Mouse (Mus musculus): Measurements from ENCODE around the gene Khk.

Gene Khk

DNA sequence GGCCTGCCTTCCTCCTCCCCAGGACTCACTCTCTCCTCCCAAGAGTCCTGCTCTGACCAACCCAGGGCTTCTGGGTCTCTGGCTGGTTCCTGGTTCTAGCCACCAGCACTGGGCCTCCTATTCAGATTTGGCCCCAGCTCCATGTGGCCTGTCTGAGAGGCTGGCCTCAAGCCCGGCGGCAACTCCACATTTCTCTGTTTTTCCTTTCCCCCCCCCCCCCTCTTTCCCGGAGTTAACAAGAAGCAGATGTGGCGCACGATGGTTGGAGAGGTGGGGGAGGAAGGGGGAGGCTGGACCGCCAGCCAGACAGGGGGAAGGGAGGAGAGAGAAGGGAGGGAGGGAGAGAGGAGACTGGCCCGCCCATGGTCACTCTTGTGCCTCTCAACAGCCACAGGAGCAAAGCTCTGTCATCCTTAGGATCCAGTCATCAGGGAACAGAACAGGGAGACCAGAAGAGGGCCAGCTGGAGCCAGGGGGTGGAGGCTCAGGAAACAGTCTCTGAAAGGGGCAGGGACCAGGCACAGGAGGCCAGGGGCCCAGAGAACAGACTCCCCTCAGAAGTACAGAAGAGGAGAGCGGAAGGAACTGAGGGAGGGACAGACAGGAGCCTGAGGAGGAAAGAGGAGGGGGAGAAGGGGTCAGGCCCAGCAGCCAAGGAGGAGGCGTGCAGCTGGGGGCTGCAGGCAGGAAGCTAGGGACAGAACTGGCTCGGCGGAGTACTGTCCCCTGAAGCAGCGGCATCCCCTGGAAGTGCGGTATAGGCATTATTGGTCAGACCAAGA is 8.0 kb upstream of the Khk start, which contains the start of gene Emilin1:
Emilin1 (plus strand) TSS at position 343 of the 782 bp plus-strand sequence.
- DNase-seq (ENCODE audit: low spot score) = no peak

DNA sequence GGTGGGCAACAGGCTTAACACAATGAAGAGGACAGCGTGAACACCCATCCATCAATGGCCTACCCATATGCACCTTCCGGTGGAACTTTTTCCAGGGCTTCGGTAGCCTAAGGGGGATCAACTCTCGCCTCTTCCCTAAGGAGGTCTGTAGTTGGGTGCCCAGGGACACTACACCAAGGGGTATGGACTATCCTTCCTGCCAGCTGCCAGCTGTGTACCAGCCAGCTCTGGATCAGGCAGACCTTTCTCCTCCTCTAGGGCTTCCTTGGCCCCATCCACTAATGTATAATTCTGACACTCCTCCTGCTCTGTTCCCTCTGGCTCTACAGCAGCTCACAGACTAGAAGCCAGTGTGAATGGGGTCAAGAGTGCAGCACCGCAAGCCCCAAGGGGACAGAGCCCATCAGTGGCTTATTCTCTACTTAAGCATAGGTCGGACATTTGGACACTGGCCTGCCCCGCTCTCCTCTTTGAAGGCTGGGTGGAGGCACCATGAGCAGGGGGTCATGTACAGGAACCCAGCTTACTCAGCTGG is 7.1 kb upstream of the Khk start:
- no peak for DNase-seq (ENCODE audit: low spot score)

DNA sequence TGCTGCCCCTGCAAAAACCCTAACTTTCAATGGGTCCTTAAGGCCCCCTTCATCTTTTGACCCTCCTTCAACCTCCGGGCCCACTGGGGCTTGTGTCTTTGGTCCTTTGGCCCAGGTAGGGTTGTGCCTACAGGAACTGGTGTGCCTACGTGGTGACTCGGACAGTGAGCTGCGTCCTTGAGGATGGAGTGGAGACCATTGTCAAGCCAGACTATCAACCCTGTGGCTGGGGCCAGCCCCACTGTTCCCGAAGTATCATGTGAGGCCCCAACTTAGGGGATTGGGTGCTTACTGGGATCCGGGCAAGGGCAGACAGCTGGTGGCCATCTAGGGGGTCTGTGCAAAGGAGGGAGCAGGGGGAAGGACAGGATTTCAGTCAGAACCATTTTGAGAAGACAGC is 6.4 kb upstream of the Khk start:
- DNase-seq (ENCODE audit: low spot score) = no peak

DNA sequence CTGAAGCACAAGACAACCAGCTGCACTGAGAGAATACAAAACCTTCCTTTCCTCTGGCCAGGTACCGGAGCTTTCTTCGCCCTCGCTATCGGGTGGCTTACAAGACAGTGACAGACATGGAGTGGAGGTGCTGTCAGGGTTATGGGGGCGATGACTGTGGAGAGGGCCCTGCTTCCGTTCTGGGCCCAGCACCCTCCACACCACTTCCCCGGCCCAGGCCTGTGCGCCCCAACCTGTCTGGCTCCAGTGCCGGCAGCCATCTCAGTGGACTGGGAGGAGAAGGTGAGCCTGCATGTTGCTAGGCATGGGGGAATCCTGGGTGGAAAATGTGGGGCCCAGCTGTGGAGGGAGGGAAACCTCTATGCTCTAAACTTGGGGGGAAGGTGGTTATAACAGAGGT is 5.8 kb upstream of the Khk start:
- DNase-seq (ENCODE audit: low spot score) = no peak

DNA sequence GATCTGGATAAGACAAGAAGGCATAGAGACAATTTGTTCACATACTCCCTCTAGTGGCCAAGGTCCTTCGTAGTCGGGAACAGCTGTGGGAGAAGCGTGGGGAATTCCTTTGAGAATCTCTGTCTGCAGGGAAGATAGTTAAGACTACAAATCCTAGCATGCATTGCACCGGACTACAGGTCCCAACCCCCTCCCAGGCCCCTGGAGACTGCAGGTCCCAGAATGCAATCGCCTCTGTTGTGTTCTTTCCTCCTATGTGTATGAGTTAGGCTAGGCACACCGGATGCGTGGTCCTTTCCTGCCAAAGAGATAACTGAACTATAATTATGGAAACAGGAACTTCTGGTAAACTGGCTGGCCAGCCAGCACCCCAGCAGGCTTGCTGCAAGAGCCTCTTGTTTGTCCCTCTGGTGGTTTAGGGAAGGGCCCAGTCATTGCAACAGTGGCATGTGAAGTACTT is 5.2 kb upstream of the Khk start:
- peak; percentile 89 for DNase-seq (ENCODE audit: low spot score)

DNA sequence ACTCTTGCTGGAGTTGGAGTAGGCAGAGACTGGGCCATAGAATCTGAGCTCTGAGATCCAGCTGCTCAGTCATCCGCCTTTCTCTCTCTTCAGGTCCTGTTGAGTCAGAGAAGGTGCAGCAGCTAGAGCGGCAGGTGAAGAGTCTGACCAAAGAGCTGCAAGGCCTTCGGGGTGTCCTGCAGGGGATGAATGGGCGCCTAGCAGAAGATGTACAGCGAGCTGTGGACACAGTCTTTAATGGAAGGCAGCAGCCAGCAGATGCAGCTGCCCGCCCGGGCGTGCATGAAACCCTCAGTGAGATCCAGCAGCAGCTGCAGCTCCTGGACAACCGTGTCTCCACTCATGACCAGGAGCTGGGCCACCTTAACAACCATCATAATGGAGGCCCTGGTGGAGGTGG is 4.4 kb upstream of the Khk start:
- DNase-seq (ENCODE audit: low spot score) = no peak

DNA sequence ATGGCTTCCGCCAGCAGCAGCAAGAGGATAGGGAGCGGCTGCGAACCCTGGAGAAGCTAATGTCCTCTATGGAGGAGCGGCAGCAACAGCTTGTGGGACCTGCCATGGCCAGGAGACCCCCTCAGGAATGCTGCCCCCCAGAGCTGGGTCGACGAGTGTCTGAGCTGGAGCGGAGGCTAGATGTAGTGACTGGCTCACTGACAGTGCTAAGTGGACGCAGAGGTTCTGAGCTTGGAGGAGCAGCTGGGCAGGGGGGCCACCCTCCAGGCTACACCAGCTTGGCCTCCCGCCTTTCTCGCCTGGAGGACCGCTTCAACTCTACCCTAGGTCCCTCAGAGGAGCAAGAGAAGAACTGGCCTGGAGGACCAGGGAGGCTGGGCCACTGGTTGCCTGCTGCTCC is 3.9 kb upstream of the Khk start:
- DNase-seq (ENCODE audit: low spot score) = no peak

DNA sequence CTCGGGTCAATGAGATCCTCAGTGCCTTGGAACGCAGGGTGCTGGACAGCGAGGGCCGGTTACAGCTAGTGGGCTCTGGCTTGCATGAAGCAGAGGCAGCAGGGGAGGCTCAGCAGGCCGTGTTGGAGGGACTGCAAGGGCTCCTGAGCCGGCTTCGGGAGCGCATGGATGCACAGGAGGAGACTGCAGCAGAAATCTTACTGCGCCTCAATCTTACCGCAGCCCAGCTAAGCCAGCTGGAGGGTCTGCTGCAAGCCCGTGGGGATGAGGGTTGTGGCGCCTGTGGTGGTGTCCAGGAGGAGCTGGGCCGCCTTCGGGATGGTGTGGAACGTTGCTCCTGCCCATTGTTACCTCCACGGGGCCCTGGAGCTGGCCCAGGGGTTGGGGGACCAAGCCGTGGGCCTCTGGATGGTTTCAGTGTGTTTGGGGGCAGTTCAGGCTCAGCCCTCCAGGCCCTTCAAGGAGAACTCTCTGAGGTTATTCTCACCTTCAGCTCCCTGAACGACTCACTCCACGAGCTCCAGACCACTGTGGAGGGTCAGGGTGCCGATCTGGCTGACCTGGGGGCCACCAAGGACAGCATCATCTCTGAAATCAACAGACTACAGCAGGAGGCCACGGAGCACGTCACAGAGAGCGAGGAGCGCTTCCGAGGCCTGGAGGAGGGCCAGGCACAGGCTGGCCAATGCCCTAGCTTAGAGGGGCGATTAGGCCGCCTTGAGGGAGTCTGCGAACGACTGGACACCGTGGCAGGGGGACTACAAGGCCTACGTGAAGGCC is 3.1 kb upstream of the Khk start:
- no peak for DNase-seq (ENCODE audit: low spot score)

DNA sequence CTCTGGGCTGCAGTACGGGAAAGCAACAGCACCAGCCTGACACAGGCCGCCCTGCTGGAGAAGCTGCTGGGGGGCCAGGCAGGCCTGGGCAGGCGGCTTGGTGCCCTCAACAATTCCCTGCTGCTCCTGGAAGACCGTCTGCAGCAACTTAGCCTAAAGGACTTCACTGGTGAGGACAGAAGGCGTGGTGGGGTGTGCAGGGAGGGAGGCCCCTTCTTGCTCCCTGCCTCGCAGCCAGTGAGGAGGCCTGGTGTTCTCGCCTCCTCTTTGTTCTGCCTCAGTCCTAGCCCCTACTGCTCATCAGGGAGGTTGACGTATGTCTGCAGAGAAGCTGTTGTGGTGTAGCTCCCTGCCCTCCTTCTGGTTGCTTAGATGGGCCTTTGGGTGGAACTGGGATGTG is 2.5 kb upstream of the Khk start:
- no peak for DNase-seq (ENCODE audit: low spot score)

DNA sequence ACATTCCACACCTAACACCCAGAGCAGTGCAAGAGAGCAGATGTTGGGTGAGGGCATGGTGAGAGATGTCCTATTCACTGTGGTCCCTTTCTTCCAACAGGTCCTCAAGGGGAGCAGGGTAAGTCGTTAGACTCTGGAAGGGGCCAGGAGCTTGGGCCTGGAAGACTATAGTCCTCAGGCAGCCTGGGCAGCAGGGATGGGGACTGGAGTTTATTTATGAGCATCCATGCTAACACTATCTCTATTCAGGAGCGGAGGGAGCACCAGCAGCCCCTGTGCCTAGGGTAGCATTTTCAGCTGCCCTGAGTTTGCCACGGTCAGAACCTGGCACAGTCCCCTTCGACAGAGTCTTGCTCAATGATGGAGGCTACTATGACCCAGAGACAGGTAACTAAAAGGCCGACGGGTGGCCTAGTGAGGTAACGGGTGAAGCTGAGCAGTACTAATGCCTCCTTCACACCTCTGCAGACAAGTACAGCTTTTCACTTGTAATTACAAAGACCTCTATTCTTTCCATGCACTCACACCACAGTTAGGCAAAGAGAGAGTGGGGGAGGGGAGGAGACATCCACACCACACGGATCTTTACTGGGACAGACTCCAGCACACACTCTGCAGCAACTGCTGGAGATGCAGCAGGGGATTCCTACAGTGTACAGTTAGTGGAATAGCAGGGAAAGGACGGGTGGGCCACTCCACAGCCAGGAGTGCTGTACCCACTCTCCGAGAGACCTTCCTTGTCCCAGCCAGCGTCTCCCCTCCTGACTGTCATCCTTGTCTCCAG is 1.2 kb upstream of the Khk start:
- no peak for DNase-seq (ENCODE audit: low spot score)

DNA sequence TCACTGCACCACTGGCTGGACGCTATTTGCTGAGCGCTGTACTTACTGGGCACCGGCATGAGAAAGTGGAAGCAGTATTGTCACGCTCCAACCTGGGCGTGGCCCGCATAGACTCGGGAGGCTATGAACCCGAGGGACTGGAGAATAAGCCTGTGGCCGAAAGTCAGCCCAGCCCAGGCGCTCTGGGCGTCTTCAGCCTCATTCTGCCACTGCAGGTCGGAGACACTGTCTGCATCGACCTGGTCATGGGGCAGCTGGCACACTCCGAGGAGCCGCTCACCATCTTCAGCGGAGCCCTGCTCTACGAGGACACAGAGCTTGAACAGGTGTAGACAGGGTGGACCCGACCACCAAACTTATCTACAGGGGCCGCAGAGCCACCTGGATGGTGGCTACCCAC is 610 bp upstream of the Khk start:
- no peak for DNase-seq (ENCODE audit: low spot score)

DNA sequence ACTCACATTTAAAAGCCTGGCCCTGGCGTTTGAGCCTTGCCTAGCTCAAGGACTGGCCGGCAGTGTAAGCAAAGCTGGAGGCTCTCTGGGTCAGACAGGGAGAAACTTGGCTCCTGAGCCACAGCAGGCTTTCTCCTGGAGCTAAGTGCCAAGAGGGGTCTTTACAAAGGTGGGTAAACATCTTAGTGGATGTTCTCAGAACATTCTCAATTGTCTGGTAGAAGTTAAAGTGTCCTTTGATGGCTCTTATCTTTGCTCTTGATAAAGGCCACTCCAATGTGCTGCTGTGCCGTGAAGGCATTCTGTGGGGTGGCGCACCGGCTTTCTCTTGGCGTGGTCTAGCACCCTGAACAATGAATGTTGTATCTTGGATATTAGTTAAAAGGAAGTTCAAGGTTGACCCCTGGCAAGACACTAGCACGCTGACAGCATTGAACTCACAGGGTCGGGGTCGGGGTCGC is 1.4 kb downstream of the Khk start:
- DNase-seq (ENCODE audit: low spot score) = no peak

DNA sequence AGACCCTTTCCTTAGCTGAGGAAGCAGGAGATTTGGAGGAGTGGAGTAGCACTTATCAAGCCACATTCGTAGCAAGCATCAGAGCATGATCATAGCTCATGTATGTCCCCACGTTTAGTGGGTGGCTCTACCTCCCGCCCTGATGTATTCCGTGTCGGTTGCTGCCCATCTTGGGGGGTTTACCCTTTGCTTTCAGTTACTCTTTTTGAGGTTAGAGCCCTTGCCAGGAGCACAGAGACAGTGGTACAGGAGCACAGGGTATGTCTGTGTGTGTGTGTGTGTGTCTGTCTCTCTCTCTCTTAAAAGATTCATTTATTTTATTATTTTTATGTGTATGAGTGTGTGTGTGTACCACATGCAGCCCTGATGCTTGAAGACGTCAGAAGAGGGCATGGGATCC is 1.9 kb downstream of the Khk start:
- no peak for DNase-seq (ENCODE audit: low spot score)

DNA sequence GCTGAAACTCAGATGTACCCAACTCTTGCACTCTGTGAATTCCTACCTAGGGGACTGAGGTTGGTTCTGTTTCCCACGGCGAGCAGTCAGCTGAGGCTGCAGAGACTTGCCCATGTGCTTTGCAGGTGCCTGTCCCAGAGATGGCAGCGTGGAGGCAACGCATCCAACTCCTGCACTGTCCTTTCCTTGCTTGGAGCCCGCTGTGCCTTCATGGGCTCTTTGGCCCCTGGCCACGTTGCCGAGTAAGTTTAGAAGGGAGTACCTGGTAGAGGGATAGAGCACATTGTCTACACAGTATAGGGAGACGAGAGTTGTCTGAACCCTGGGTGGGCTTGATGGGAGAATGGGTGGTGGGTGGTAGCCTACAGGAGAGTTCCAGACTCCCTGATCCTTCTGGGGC is 3.4 kb downstream of the Khk start:
- no peak for DNase-seq (ENCODE audit: low spot score)

DNA sequence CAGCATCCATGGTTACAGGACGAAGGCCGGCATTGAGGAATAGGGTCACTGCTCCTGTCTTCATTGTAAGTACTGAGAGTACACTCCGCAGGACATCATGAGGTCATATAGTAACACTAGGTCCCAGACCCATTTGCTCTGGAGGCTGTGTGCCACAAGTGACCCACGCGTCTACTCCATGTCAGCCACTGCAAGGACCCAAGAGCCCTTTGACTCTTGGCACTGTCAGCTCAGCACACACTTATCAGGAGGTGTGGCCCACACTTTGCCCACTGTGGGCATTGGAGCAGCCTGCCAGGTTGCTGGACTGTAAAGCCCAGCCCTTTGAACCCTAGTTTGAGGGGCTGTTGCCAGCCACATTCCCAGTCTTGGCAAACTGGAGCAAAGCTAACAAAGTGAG is 4.0 kb downstream of the Khk start:
- no peak for DNase-seq (ENCODE audit: low spot score)

DNA sequence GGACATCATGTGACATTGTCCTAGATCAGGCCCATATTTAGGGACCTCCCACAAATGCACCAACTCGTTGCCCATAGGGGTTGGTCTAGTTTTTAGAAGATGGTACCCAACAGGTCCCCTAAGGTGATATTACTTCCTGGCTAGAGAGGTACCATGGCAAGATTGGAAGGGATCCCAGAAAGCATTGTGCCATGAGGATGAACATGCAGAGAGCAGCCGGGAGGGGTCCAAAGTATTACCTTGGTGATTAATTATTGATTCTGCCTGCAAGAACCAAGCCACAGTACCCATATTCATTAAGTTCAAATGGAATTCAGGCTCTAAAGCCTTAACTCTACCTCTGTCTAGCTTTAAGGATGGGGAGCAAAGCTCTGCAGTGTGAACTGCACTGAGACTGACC is 4.8 kb downstream of the Khk start:
- DNase-seq (ENCODE audit: low spot score) = no peak

DNA sequence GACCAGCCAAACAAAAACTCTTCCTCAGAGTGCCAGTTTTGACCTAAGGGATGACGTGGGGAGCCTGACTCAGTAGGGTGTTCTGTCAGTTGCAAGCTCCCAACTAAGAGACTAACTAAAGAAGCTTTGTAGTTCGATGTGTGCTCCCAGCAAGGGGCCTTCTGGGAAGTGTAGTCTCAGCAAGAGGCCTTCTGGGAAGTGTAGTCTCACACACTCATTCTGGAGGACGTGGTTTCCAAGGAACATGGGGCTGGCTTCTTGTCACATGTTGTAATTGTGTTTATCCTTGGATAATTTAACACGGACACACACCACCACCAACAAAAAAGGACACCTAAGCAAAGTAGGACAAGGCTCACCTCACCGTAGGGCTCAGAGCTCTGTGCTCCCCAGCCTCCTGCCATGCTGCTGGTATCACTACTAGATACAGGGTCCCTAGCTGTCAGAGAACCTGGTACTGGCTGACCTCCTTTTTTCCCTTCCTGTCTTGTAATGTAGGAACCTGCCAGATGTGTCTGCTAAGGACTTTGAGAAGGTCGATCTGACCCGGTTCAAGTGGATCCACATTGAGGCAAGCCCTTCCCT is 6.8 kb downstream of the Khk start:
- no peak for DNase-seq (ENCODE audit: low spot score)

DNA sequence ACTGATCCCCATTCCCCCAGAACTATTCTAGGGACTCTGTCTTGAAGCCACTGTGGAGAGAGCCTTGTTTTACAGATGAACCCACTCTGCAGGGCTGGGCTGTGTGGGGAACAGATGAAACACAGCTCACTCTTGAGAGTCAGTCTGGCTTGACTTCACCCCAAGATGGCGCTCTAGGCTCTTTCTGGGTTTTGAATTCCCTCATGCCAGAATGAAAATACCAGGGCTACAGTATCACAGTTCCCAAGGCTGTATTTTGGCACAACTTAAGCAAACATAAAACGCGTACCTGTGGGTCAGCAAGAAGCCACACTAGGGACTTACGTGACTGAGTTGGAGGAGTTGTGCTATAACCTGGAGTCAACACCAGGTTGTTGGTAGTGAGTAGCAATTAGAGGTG is 8.9 kb downstream of the Khk start:
- peak; percentile 79 for DNase-seq (ENCODE audit: low spot score)

DNA sequence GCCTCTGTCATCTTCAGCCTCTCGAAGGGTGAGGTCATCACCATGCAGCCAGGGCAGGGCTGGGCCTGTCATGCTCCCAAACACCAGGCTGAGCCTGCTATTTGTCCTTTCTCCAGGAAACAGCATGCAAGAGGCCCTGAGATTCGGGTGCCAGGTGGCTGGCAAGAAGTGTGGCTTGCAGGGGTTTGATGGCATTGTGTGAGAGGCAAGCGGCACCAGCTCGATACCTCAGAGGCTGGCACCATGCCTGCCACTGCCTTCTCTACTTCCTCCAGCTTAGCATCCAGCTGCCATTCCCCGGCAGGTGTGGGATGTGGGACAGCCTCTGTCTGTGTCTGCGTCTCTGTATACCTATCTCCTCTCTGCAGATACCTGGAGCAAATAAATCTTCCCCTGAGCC is 9.6 kb downstream of the Khk start:
- DNase-seq (ENCODE audit: low spot score) = no peak

DNA sequence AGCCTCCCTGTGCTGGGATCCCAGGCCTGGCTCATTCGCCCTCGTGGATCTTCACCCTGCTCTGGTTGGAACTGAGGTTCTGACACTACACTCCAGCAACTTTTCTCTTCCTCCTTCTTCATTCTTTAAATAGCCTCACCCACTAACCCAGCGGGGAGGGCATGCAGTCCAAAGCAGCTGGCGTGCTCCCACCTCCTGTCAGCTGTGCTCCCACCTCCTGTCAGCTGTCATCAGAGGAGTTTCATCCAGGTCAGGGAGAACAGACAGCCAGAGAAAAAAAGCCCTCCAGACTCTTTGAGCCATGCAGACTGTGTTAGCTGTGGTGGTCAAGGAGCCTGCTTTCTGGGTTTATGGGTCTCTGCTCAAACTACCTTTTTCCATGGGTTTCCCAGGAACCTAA is 10.1 kb downstream of the Khk start:
- no peak for DNase-seq (ENCODE audit: low spot score)

DNA sequence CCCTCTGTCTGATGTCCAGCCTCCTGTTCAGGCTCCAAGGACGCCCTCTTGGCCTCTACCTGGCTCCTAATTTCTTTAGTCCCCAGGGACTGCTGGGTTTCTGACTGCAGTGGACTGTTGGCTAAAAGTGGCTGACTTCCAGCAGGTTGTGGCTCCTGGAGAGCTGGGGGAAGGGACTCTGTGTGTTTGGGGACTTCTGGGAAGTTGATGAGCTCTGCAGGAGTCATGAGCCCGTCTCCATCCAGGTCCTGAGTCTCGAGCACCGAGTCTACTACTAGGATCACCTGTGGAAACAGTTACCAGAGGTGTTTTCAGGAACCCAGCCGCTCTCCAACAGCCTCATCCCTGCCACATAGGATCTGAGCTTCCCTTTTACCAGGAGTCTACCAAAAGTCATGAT is 12.5 kb downstream of the Khk start:
- no peak for DNase-seq (ENCODE audit: low spot score)

Data from layer of hippocampus, adult 9-10 months (tissue).